Mouse (Mus musculus) CH12.LX (cell line): Measurements from ENCODE around the gene Rpa2. TPM values are rescaled to one million over a fixed set of nuclear protein-coding genes. Genes with fewer than 3 reads are reported as not detected.
"Not testable (repeated sequence)": the region's sequence is repeated elsewhere in the genome, so short reads cannot be mapped to it uniquely, and the experiment has no call there.

Source experiments
- DNase-seq: peaks from one replicate; pipeline ENCODE4 v3.0.0-alpha.2; 2013; ENCODE audit errors: extremely low read depth
- H3K27ac ChIP-seq: 2 replicates; pipeline ENCODE4 v1.5.1; 2012; ENCODE audit warnings: low read depth, mild to moderate bottlenecking, control low read depth, moderate library complexity; ENCODE audit not compliant: insufficient read depth
- H3K27me3 ChIP-seq: replicated peaks from 2 replicates; pipeline ENCODE3; 2012; ENCODE audit warnings: inconsistent platforms
- H3K36me3 ChIP-seq, 2 experiments: replicated peaks in 1 of 2; 2 replicates each; pipeline versions ENCODE3 to v1.6.1; 2012; ENCODE audit warnings: inconsistent platforms in 1 of 2, low read length in 1 of 2, mild to moderate bottlenecking in 1 of 2, mixed read lengths in 1 of 2, moderate library complexity in 1 of 2; ENCODE audit not compliant: control insufficient read depth in 1 of 2, insufficient read depth in 1 of 2
- H3K4me1 ChIP-seq, 2 experiments: 2 replicates each; pipeline ENCODE4 v1.6.1; 2012; ENCODE audit warnings: inconsistent platforms in 1 of 2, moderate library complexity in 1 of 2; ENCODE audit not compliant: insufficient read depth in 2 of 2, control insufficient read depth in 1 of 2
- H3K4me2 ChIP-seq: 2 replicates; pipeline ENCODE4 v1.6.1; 2012; ENCODE audit warnings: low read depth, mild to moderate bottlenecking, control low read depth; ENCODE audit not compliant: poor library complexity, insufficient read depth, severe bottlenecking
- H3K4me3 ChIP-seq, 3 experiments: fragments of 150-350 bp in 1 of 3; sonication (generic) in 1 of 3; replicated peaks in 1 of 3; 2 replicates each; pipeline versions ENCODE3 to v1.5.1; 2011 to 2012; ENCODE audit warnings: low read depth in 2 of 3, low read length in 2 of 3, mild to moderate bottlenecking in 2 of 3, moderate library complexity in 2 of 3, control low read depth in 1 of 3, improper control_type of control experiment in 1 of 3, inconsistent platforms in 1 of 3, mixed read lengths in 1 of 3; ENCODE audit not compliant: poor library complexity in 1 of 3
- H3K79me2 ChIP-seq: replicated peaks from 2 replicates; pipeline ENCODE4 v1.6.1; 2012; ENCODE audit warnings: mild to moderate bottlenecking, moderate library complexity; ENCODE audit not compliant: control insufficient read depth, poor library complexity, insufficient read depth, severe bottlenecking; ENCODE audit errors: extremely low read depth
- H3K9ac ChIP-seq: 2 replicates; pipeline ENCODE4 v1.6.1; 2012; ENCODE audit warnings: low read depth, mild to moderate bottlenecking, control low read depth, moderate library complexity; ENCODE audit not compliant: insufficient read depth
- H3K9me3 ChIP-seq: replicated peaks from 2 replicates; pipeline ENCODE3; 2012; ENCODE audit warnings: low read length, inconsistent platforms, mixed read lengths
- BHLHE40 ChIP-seq: IDR thresholded peaks from 2 replicates; pipeline ENCODE4 v1.6.1; 2011; ENCODE audit warnings: mild to moderate bottlenecking, low read depth, low read length, improper control_type of control experiment
- CTCF ChIP-seq, 2 experiments: IDR thresholded peaks in 1 of 2; conservative IDR thresholded peaks in 1 of 2; 2 replicates each; pipeline ENCODE4 v1.5.1; 2011 to 2012; ENCODE audit warnings: low read depth in 2 of 2, low read length in 2 of 2, improper control_type of control experiment in 1 of 2, inconsistent platforms in 1 of 2, mild to moderate bottlenecking in 1 of 2, moderate library complexity in 1 of 2
- ELF1 ChIP-seq: IDR thresholded peaks from 2 replicates; pipeline ENCODE4 v1.6.1; 2014; ENCODE audit warnings: low read depth, mild to moderate bottlenecking, inconsistent platforms, low read length, improper control_type of control experiment
- GABPA ChIP-seq: IDR thresholded peaks from 2 replicates; pipeline ENCODE4 v1.6.1; 2012; ENCODE audit warnings: low read depth, low read length, improper control_type of control experiment, inconsistent platforms; ENCODE audit not compliant: insufficient replicate concordance
- JUN ChIP-seq: IDR thresholded peaks from 2 replicates; pipeline ENCODE4 v1.6.1; 2011; ENCODE audit warnings: low read depth, mild to moderate bottlenecking, low read length, improper control_type of control experiment, moderate library complexity; ENCODE audit not compliant: insufficient read depth
- MAFK ChIP-seq: IDR thresholded peaks from 2 replicates; pipeline ENCODE4 v1.6.1; 2011; ENCODE audit warnings: low read length, improper control_type of control experiment; ENCODE audit not compliant: insufficient replicate concordance
- RCOR1 ChIP-seq: conservative IDR thresholded peaks from 2 replicates; pipeline ENCODE4 v1.6.1; 2012; ENCODE audit warnings: low read depth, mild to moderate bottlenecking, inconsistent platforms, low read length, improper control_type of control experiment
- SMC3 ChIP-seq: IDR thresholded peaks from 2 replicates; pipeline ENCODE4 v1.6.1; 2011; ENCODE audit warnings: low read depth, low read length, improper control_type of control experiment
- USF2 ChIP-seq: conservative IDR thresholded peaks from 2 replicates; pipeline ENCODE4 v1.6.1; 2011; ENCODE audit warnings: low read depth, low read length, improper control_type of control experiment
- ZC3H11A ChIP-seq: IDR thresholded peaks from 2 replicates; pipeline ENCODE4 v1.6.1; 2012; ENCODE audit warnings: low read depth, mild to moderate bottlenecking, inconsistent platforms, low read length, improper control_type of control experiment
- ZKSCAN1 ChIP-seq: IDR thresholded peaks from 2 replicates; pipeline ENCODE4 v1.6.1; 2012; ENCODE audit warnings: low read depth, inconsistent platforms, low read length, improper control_type of control experiment, borderline replicate concordance
- dilution Hi-C: fragments of 300-500 bp; cut with MboI; formaldehyde crosslinking; loops from 2 replicates; pipeline ENCODE4 v1.14.3; 2020; ENCODE audit warnings: low sequenced_read_pairs; ENCODE audit not compliant: extremely low pct_unique_long_range_greater_than_20kb, extremely low pct_ligation_motif_present
- in situ Hi-C: fragments of 300-500 bp; cut with MboI; formaldehyde crosslinking; loops from 3 replicates; pipeline ENCODE4 v1.14.3; 2019; ENCODE audit warnings: low sequenced_read_pairs, low pct_ligation_motif_present, low pct_unique_long_range_greater_than_20kb, mixed read lengths
- polyA plus RNA-seq: library from polyadenylated mRNA; unstranded; fragments of >175 nt; gene quantifications from 2 replicates; pipeline ENCODE4 v1.2.1, GENCODE M21; 2012; ENCODE audit warnings: low read depth; ENCODE audit not compliant: insufficient read length
- total RNA-seq, 2 experiments: library from RNA; depleted of rRNA; stranded (reverse); fragments of 300-350 nt in 1 of 2; fragments of >200 nt in 1 of 2; gene quantifications; 2 replicates each; pipeline ENCODE4 v1.2.3; 2012 to 2014

Rpa2 gene
- total and polyA plus RNA-seq, 3 experiments, result 80.2 to 142 (median 97.9) TPM

GRCm38 (mm10) chr4:132762602-132763001 lies 5.5 kb upstream of the Rpa2 start:
- in situ Hi-C loops, result no loop called here
- peaks cover under 1% of the 10 kb centered on the region for H3K27me3 ChIP-seq
- dilution Hi-C loops, result no loop called here

DNA sequence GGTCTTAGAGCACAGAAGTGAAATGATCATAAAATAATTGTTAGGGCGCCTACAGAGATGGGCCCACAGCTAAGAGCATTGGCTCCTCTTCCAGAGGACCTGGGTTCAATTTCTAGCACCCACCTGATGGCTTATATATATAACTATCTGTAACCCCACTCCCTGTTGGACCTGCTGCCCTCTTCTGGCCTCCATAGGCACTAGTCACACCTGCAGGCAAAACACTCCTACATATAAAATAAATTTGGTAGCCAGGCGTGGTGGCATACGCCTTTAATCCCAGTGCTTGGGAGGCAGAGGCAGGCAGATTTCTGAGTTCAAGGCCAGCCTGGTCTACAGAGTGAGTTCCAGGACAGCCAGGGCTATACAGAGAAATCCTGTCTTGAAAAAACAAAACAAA lies 5.0 kb upstream of the Rpa2 start:
- in situ Hi-C loops, result not testable (repeated sequence)

More at GRCm38 (mm10) chr4:132762602-132763001, 5.5 kb upstream of the Rpa2 start:
- H3K9me3 ChIP-seq, result no peaks in the 10 kb centered on the region
- no peaks in the 10 kb centered on the region for H3K36me3 ChIP-seq
- TF ChIP-seq JUN, result no peak
- TF ChIP-seq MAFK, result no peak
- TF ChIP-seq BHLHE40, result no peak
- no peak for TF ChIP-seq ELF1
- TF ChIP-seq ZKSCAN1, result no peak
- no peak for TF ChIP-seq SMC3
- TF ChIP-seq GABPA, result no peak
- TF ChIP-seq, all 38 proteins: peak for 0
- Histone ChIP-seq H3K79me2 (no peaks in the 10 kb centered on the region), H3K4me2 (no peak overlapping the region), H3K4me3 (no peak overlapping the region), H3K4me1 (peaks cover 7 to 24% of the 10 kb centered on the region in 2 experiments), H3K27ac (no peak overlapping the region), H3K9ac (no peak overlapping the region)
- DNase-seq, result no peak

DNA sequence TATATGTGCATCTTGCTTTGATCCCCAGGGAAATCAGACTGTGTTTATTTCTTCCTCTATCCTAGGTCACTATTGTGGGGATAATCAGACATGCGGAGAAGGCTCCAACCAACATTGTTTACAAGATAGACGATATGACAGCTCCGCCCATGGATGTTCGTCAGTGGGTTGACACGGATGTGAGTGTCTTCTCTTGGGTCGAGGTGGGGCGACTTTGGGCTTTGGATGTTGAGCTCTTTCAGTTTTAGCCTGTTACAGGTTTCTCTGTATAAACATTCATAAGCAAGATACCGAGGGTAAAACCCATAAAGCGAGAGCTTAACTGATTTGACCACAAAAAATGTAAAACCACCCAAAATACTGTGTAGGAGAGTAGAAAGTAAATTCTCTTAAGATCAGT lies 3.6 kb downstream of the Rpa2 start:
- H3K4me1 ChIP-seq, result peaks cover 0 to 43% of the 10 kb centered on the region in 2 experiments; a peak in 2 of 4 replicates
- H3K9ac ChIP-seq, result no peak overlapping the region
- no peak overlapping the region for H3K4me3 ChIP-seq
- no peak overlapping the region for H3K4me2 ChIP-seq
- TF ChIP-seq CTCF (conservative IDR thresholded peaks at IDR 0.05 in 1 of 2, IDR thresholded peaks at IDR 0.05 in 1 of 2; ENCODE audit: low read depth in 2 of 2, low read length in 2 of 2) (no peak), SMC3 (no peak), JUN (no peak), RCOR1 (no peak), MAFK (no peak), ZC3H11A (no peak), USF2 (no peak), ELF1 (no peak), BHLHE40 (no peak)
- dilution Hi-C loops, result no loop called here
- H3K27me3 ChIP-seq, result no peaks in the 10 kb centered on the region
- DNase-seq, result no peak
- in situ Hi-C loops, result no loop called here
- H3K27ac ChIP-seq, result no peak overlapping the region
- no peaks in the 10 kb centered on the region for H3K9me3 ChIP-seq
- peaks cover 57 to 72% of the 10 kb centered on the region in 2 experiments for H3K36me3 ChIP-seq
- H3K79me2 ChIP-seq, result peaks cover 25% of the 10 kb centered on the region

More for the DNA sequence above, 5.0 kb upstream of the Rpa2 start:
- H3K36me3 ChIP-seq, H3K27me3 ChIP-seq, H3K79me2 ChIP-seq, H3K9ac ChIP-seq, DNase-seq, dilution Hi-C loops, H3K9me3 ChIP-seq, H3K27ac ChIP-seq, H3K4me2 ChIP-seq, H3K4me3 ChIP-seq: not testable (repeated sequence)
- H3K4me1 ChIP-seq, result peaks cover 7 to 24% of the 10 kb centered on the region in 2 experiments
- peak in 1 of 2 experiments; percentile 20; a peak in 1 of 4 replicates for TF ChIP-seq CTCF (conservative IDR thresholded peaks at IDR 0.05 in 1 of 2, IDR thresholded peaks at IDR 0.05 in 1 of 2; ENCODE audit: low read depth in 2 of 2, low read length in 2 of 2)
